Mouse (Mus musculus): ENCODE results near the gene Rprml. TPM values are rescaled to one million over a fixed set of nuclear protein-coding genes. Genes with fewer than 3 reads are reported as not detected.
A peak's percentile ranks its signal among the peaks of the same experiment; 100 is the strongest.

Gene Rprml
- polyA plus RNA-seq, 1 experiment from 2014 or later, result not detected

GRCm38 (mm10) chr11:103686706-103687105, 37.3 kb downstream of the Rprml start:
- H3K27ac ChIP-seq, result peak overlapping the region; percentile 73
- H3K36me3 ChIP-seq (ENCODE audit: inconsistent target), result peaks cover 40% of the 10 kb centered on the region
- WGBS (ENCODE audit: missing documents), result 7% methylated on average over 6 of the region's 6 CpGs
- H3K4me3 ChIP-seq (ENCODE audit: inconsistent target), result no peak overlapping the region
- H3K79me2 ChIP-seq (ENCODE audit: inconsistent target), result peaks cover 53% of the 10 kb centered on the region

DNA sequence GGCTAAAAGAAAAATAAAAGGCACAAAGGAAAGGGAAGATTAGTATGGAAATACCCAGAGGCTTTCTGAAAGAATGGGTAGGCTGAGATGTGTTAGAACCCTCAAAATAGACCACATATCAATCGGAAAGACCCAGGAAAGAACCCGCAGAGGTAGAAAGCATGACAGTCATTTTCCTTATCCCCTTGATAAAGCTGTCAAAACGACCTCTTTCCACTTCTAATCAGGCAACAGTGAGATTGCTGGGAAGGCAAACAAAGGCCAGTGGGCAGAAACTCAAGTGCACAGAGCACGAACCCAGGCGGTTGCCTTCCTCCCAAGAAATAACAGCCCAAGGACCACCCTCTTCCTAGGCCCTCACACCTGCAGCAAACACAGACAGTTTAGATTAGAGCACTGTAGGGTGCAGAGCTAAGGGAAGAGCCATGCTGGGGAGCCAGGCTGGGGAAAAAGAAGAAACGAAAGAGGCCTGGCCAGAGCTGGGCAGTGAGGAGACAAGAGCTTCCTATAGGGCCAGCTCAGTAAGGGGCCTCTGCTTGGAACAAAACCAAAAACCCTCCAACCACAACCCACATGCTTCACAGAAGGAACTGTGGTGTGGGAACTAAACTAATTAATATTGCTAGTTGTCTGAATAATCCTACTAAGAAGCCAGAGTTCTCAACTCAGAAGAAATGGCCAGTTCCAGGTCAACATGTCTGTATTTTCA, 39.1 kb downstream of the Rprml start:
- peaks cover 23% of the 10 kb centered on the region for H3K36me3 ChIP-seq (ENCODE audit: inconsistent target)
- H3K4me3 ChIP-seq (ENCODE audit: inconsistent target), result no peak overlapping the region
- peaks cover 70% of the 10 kb centered on the region for H3K79me2 ChIP-seq (ENCODE audit: inconsistent target)
- 25% methylated on average over 6 of the region's 6 CpGs for WGBS (ENCODE audit: missing documents)
- H3K27ac ChIP-seq, result peak overlapping the region; percentile 44

- Histone ChIP-seq H3K36me3 (ENCODE audit: inconsistent target) (peaks cover 17% of the 10 kb centered on the region), H3K79me2 (ENCODE audit: inconsistent target) (peaks cover 75% of the 10 kb centered on the region), H3K27ac (peak overlapping the region; percentile 44), H3K4me3 (ENCODE audit: inconsistent target) (no peak overlapping the region)
- WGBS (ENCODE audit: missing documents), result 17% methylated on average over 3 of the region's 3 CpGs
Measured at GRCm38 (mm10) chr11:103688980-103689378, 39.6 kb downstream of the Rprml start.

GRCm38 (mm10) chr11:103691036-103691435, 41.7 kb downstream of the Rprml start:
- WGBS (ENCODE audit: missing documents), result 90% methylated on average over 1 of the region's 1 CpGs
- Histone ChIP-seq H3K36me3 (ENCODE audit: inconsistent target) (0 out of 2 replicates have a peak, but pooled peaks cover 9% of the 10 kb centered on the region), H3K79me2 (ENCODE audit: inconsistent target) (peaks cover 90% of the 10 kb centered on the region), H3K4me3 (ENCODE audit: inconsistent target) (no peak overlapping the region), H3K27ac (no peak overlapping the region)

- no peak overlapping the region for H3K27ac ChIP-seq
- 82% methylated on average over 1 of the region's 1 CpGs for WGBS (ENCODE audit: missing documents)
- no peaks in the 10 kb centered on the region for H3K36me3 ChIP-seq (ENCODE audit: inconsistent target)
- H3K79me2 ChIP-seq (ENCODE audit: inconsistent target), result peaks cover 89% of the 10 kb centered on the region
- H3K4me3 ChIP-seq (ENCODE audit: inconsistent target), result no peak overlapping the region
Measured at GRCm38 (mm10) chr11:103693241-103693640, 43.9 kb downstream of the Rprml start.

DNA sequence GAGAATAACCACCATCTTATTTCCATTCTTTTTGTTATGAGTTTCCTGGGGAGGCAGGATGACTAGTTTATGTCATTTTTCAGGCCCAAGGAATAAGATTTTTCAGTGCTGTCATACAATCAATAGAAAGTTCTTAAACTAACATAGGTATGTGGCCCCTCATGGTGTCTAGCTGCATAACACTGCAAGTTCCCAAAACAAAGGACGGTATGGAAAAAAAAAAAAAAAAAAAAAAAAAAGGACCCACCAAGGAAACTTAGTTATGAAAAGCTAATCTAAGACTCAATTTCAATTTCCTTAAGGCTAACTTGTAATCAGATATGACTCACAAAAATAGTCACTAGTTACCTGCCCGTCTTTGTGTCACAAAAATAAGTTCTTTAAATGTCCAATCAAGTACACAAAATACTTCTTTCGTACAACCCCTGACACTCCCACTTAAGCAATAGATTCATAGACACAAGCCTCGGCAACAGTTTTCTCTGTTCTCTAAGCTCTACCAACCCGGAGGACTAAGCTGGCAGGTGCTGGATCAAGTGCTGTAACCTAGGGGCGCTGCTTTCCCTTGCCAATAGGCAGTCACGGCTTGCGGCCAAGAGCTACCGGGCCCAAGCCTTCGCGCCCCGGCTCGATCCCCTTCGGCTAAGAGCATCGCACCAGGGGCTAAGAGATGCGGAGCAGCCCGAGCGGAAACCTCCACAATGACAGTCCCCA, 47.6 kb downstream of the Rprml start:
- peak overlapping the region; percentile 82 for H3K27ac ChIP-seq
- H3K4me3 ChIP-seq (ENCODE audit: inconsistent target), result peak overlapping the region; percentile 89
- no peaks in the 10 kb centered on the region for H3K36me3 ChIP-seq (ENCODE audit: inconsistent target)
- H3K79me2 ChIP-seq (ENCODE audit: inconsistent target), result peaks cover 54% of the 10 kb centered on the region
- under 1% methylated on average over 18 of the region's 18 CpGs for WGBS (ENCODE audit: missing documents)

DNA sequence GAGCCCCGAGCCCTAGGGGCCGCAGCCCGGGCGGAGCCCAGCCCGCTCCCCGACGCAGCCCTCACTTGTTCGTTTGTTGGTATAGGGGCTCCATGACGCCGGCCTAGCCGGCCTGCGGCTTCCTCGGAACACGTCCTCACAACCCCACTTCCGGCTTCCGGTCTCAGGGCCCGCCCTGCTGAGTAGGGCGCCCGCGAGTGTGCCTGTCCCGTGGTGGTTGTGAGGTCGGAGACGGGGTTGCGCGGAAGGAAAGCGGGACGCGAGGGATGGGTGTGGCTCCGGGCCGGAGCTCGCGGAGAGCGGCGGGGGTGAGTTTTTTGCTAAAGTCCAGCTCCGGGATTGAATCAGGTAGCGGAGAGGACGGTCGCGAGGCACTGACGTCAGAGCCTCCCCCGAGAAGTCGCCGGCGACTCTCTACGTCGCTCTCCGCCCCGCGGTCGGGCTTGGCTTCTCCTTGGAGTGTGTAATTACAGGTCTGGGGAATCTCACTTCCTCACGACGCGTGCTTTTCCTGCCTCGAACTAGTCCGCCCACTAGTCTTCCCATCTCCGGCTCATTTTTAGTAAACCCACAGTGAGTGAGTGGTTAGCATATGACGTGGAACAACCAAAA, 48.3 kb downstream of the Rprml start, which contains the start of gene Gosr2:
TSS of gene Gosr2 (minus strand) at position 334 of the 612 bp plus-strand sequence.
- peak within 1 kb of the TSS; percentile 89 for H3K4me3 ChIP-seq (ENCODE audit: inconsistent target)
- peaks cover 48% of the 10 kb centered on the region for H3K79me2 ChIP-seq (ENCODE audit: inconsistent target)
- H3K36me3 ChIP-seq (ENCODE audit: inconsistent target), result no peaks in the 10 kb centered on the region
- H3K27ac ChIP-seq, result peak within 1 kb of the TSS; percentile 82
- WGBS (ENCODE audit: missing documents), result under 1% methylated on average over 56 of the region's 57 CpGs

- Histone ChIP-seq H3K36me3 (ENCODE audit: inconsistent target) (no peaks in the 10 kb centered on the region), H3K4me3 (ENCODE audit: inconsistent target) (peak overlapping the region; percentile 89), H3K27ac (peak overlapping the region; percentile 82), H3K79me2 (ENCODE audit: inconsistent target) (peaks cover 42% of the 10 kb centered on the region)
- whole genome bisulfite sequencing (ENCODE audit: missing documents), result 84% methylated on average over 2 of the region's 2 CpGs
Measured at GRCm38 (mm10) chr11:103698226-103698625, 48.9 kb downstream of the Rprml start.

Other genes starting within 250 kb of the Rprml start
- gene Plekhm1, start 236.9 kb upstream of the Rprml start, polyA plus RNA-seq (2018), result 55.1 to 87.8 TPM (median 77.5 TPM) in 3 replicates
- not detected in 3 replicates for gene Lrrc37a, start 145.0 kb upstream of the Rprml start, polyA plus RNA-seq (2018)
- gene Gm884, start 28.4 kb upstream of the Rprml start, polyA plus RNA-seq (2018), result not detected in 3 replicates
- gene Lyzl6, start 10.7 kb upstream of the Rprml start, polyA plus RNA-seq (2018), result not detected in 3 replicates
- 56.1 to 79.8 TPM (median 73.7 TPM) in 3 replicates for gene Gosr2, start 48.3 kb downstream of the Rprml start, polyA plus RNA-seq (2018)
- not detected in 3 replicates for gene Wnt9b, start 100.3 kb downstream of the Rprml start, polyA plus RNA-seq (2018)
- gene Wnt3, start 124.6 kb downstream of the Rprml start, polyA plus RNA-seq (2018), result not detected in 3 replicates

All from macrophage (primary cell).